8 mouse cellular contexts compared by ENCODE assay signal in the genomic region with DNA sequence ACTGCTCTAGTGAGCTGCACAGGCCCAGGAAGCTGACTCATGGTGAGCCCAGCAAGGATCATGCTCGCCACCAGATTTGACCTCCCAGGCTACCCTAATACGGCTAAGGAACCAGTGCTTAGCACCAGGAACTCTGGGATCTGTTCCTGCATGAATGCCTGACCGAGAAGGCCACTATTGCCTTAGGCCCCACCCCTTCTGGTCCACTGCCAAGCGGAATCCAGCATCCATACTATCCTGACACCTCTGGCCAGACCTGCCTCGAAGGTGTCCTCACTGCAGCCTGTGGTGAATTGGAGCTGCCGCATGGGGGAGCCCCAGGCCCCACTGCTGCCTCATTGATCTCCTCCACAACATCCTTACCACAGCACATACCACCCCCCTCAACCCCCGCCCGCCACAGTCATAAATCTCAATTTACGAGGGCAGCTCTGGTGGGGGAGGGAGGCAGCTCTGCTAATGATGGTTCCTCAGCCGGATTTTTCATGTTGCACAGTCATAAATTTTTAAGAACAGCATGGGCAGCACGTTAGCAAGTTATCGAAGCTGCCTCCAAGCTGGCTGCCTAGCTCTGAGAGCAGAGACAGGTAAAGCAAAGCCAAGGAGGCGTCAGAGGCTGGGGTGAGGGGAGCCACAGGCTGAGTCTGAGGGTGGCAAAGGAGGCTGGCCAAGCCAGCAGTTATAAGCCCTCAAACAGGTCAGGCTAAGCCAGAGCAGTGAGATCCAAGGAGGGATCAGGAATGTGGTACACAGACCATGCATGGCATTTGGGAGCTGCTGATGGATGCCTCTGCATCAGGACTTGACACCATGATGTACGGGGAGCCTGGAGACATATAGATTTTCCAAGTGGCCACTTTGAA. TPM values are rescaled to one million over a fixed set of nuclear protein-coding genes. Genes with fewer than 3 reads are reported as not detected.
A peak's percentile ranks its signal among the peaks of the same experiment; 100 is the strongest.
DNase-seq lines count a peak whose midpoint lies in the region; ATAC-seq lines count a peak whose summit lies in the region.

No protein-coding gene starts in this region.

- H3K9ac ChIP-seq in forebrain, embryonic 16.5 days (replicated peaks; ENCODE audit: low read depth, low read length) = no peak overlapping the region
- H3K9ac ChIP-seq in embryonic facial prominence, embryonic 14.5 days (ENCODE audit: low read depth, low read length) = no peak overlapping the region

- DNase-seq in forebrain, embryonic 10.5 days (ENCODE audit: extremely low spot score, low spot score) = no peak
- DNase-seq in CD4-positive helper T cell, adult 2 months (ENCODE audit: low read depth, low spot score) = peak; percentile 8
- no peak for DNase-seq in embryonic facial prominence, embryonic 14.5 days (ENCODE audit: low spot score)
- peak; percentile 62 for DNase-seq in kidney, adult 9 months
- DNase-seq in layer of hippocampus, adult 8-10 months (ENCODE audit: low spot score in 2 of 2) = no peak
- DNase-seq in spleen, postnatal 4 days (ENCODE audit: low spot score in 2 of 2) = no peak

- ATAC-seq in forebrain, embryonic 16.5 days = no peak
- peak; percentile 31; the same call in 1 of the 2 replicates for ATAC-seq in embryonic facial prominence, embryonic 14.5 days (ENCODE audit: low read depth)
- peak; percentile 85 for ATAC-seq in megakaryocyte-erythroid progenitor cell, adult 5-6 weeks (replicated peaks; ENCODE audit: low FRiP score, low TSS enrichment, poor library complexity, severe bottlenecking)

- H3K4me2 ChIP-seq in forebrain, embryonic 16.5 days (ENCODE audit: low read length) = no peak overlapping the region
- H3K4me2 ChIP-seq in embryonic facial prominence, embryonic 14.5 days (ENCODE audit: low read depth, low read length) = no peak overlapping the region

- H3K36me3 ChIP-seq in forebrain, embryonic 10.5 days (replicated peaks) = peaks cover 14% of the 10 kb centered on the region
- no peaks in the 10 kb centered on the region; the same call in 1 of the 2 replicates for H3K36me3 ChIP-seq in forebrain, embryonic 16.5 days (ENCODE audit: control insufficient read depth, insufficient read depth)
- 0 out of 2 replicates have a peak, but pooled peaks cover 6% of the 10 kb centered on the region for H3K36me3 ChIP-seq in embryonic facial prominence, embryonic 14.5 days (ENCODE audit: control insufficient read depth, insufficient read depth, low read length)

- peak overlapping the region; percentile 84 for H3K27ac ChIP-seq in forebrain, embryonic 10.5 days
- no peak overlapping the region for H3K27ac ChIP-seq in forebrain, embryonic 16.5 days (ENCODE audit: low read length)
- no peak overlapping the region for H3K27ac ChIP-seq in embryonic facial prominence, embryonic 14.5 days (replicated peaks; ENCODE audit: low read depth, low read length)

- WGBS in forebrain, embryonic 10.5 days = 72% methylated on average over 14 of the region's 14 CpGs
- WGBS in forebrain, embryonic 16.5 days = 48% methylated on average over 14 of the region's 14 CpGs
- WGBS in embryonic facial prominence, embryonic 14.5 days = 49% methylated on average over 14 of the region's 14 CpGs

- no peak overlapping the region for H3K4me3 ChIP-seq in forebrain, embryonic 10.5 days
- no peak overlapping the region for H3K4me3 ChIP-seq in forebrain, embryonic 16.5 days (replicated peaks; ENCODE audit: low read length)
- no peak overlapping the region for H3K4me3 ChIP-seq in embryonic facial prominence, embryonic 14.5 days (ENCODE audit: low read depth, low read length)

- no peaks in the 10 kb centered on the region for H3K27me3 ChIP-seq in forebrain, embryonic 10.5 days (ENCODE audit: poor library complexity, severe bottlenecking)
- H3K27me3 ChIP-seq in forebrain, embryonic 16.5 days (replicated peaks; ENCODE audit: control insufficient read depth, insufficient read depth, low read length) = no peaks in the 10 kb centered on the region
- no peaks in the 10 kb centered on the region for H3K27me3 ChIP-seq in embryonic facial prominence, embryonic 14.5 days (replicated peaks; ENCODE audit: control insufficient read depth, insufficient read depth, low read length)

- H3K4me1 ChIP-seq in forebrain, embryonic 10.5 days = peaks cover 53% of the 10 kb centered on the region
- H3K4me1 ChIP-seq in forebrain, embryonic 16.5 days (replicated peaks; ENCODE audit: control insufficient read depth, insufficient read depth, low read length) = peaks cover 44% of the 10 kb centered on the region
- peaks cover 25% of the 10 kb centered on the region for H3K4me1 ChIP-seq in embryonic facial prominence, embryonic 14.5 days (ENCODE audit: control insufficient read depth, insufficient read depth, low read length)

- H3K9me3 ChIP-seq in forebrain, embryonic 10.5 days = no peaks in the 10 kb centered on the region
- H3K9me3 ChIP-seq in forebrain, embryonic 16.5 days (ENCODE audit: control insufficient read depth, low read length) = no peaks in the 10 kb centered on the region
- no peaks in the 10 kb centered on the region for H3K9me3 ChIP-seq in embryonic facial prominence, embryonic 14.5 days (ENCODE audit: control insufficient read depth, low read length)

RNA-seq across cellular contexts. Expression of a gene that starts 23.3 kb away (rescaled TPM):
- 72.3 and 76.1 TPM in 2 replicates for polyA plus RNA-seq in forebrain, embryonic 10.5 days (2016; fragmentation: Nextera tagmentation; extraction: Ambion mirVana)
- polyA plus RNA-seq in forebrain, embryonic 16.5 days (2015; fragmentation: Nextera tagmentation; extraction: Ambion mirVana) = 80.1 and 80.4 TPM in 2 replicates
- polyA plus RNA-seq in embryonic facial prominence, embryonic 14.5 days (2014; fragmentation: Nextera tagmentation; extraction: Ambion mirVana) = 56.2 and 66.1 TPM in 2 replicates
- 28.2 and 41.6 TPM in 2 replicates for total RNA-seq in megakaryocyte-erythroid progenitor cell, adult 5-6 weeks (2014; fragmentation: Nextera tagmentation)
- 28.0 and 34.6 TPM in 2 replicates for total RNA-seq in megakaryocyte-erythroid progenitor cell, adult 5-6 weeks (2017)
- 10 to 100 TPM; 38.0 to 39.9 (median 39.4) TPM for total RNA-seq in layer of hippocampus, adult 8-10 months (2022)

Comparison
In these comparisons a context has a peak if more than half of its experiments do, and no peak if none do; other contexts are left out.
1. DNase-seq: peak in CD4-positive helper T cell, adult 2 months (single experiment) and kidney, adult 9 months (single experiment); none in forebrain, embryonic 10.5 days (single experiment), embryonic facial prominence, embryonic 14.5 days (single experiment), layer of hippocampus, adult 8-10 months (0 of 2) and spleen, postnatal 4 days (0 of 2).